Mouse (Mus musculus): ENCODE measurements around the gene Tpst1. TPM values are rescaled to one million over a fixed set of nuclear protein-coding genes. Genes with fewer than 3 reads are reported as not detected.

The Tpst1 gene
- 1 to 10 TPM; 1.8 to 3.6 TPM for polyA plus RNA-seq (2017; shearing (Covaris generic))

- ATAC-seq = no peak
Measured at GRCm38 (mm10) chr5:130073026-130073425, at the start of gene Tpst1. TSS of gene Tpst1 (plus strand) at chr5:130073326.

GRCm38 (mm10) chr5:130023767-130024539 lies 49.2 kb upstream of the Tpst1 start:
- peak; percentile 93 for ATAC-seq

GRCm38 (mm10) chr5:130027134-130027533 lies 46.0 kb upstream of the Tpst1 start:
- ATAC-seq = no peak

GRCm38 (mm10) chr5:130027696-130028095 lies 45.4 kb upstream of the Tpst1 start:
- ATAC-seq = no peak

- peak; percentile 70 for ATAC-seq
Measured at GRCm38 (mm10) chr5:130029142-130029897, 43.8 kb upstream of the Tpst1 start, which contains the start of the genes Asl and Crcp. TSS of gene Asl (minus strand) at chr5:130029247. TSS of gene Crcp (plus strand) at chr5:130029290.

GRCm38 (mm10) chr5:130031410-130032390 lies 41.4 kb upstream of the Tpst1 start:
- ATAC-seq = no peak

- no peak for ATAC-seq
Measured at GRCm38 (mm10) chr5:130033869-130034268, 39.3 kb upstream of the Tpst1 start.

- peak; percentile 64 for ATAC-seq
Measured at GRCm38 (mm10) chr5:130036300-130036699, 36.8 kb upstream of the Tpst1 start.

GRCm38 (mm10) chr5:130037752-130038455 lies 35.2 kb upstream of the Tpst1 start:
- peak; percentile 57 for ATAC-seq

- no peak for ATAC-seq
Measured at GRCm38 (mm10) chr5:130040797-130041196, 32.3 kb upstream of the Tpst1 start.

- ATAC-seq = no peak
Measured at GRCm38 (mm10) chr5:130041262-130041661, 31.9 kb upstream of the Tpst1 start.

- ATAC-seq = no peak
Measured at GRCm38 (mm10) chr5:130043741-130044140, 29.4 kb upstream of the Tpst1 start.

- no peak for ATAC-seq
Measured at GRCm38 (mm10) chr5:130044201-130044695, 28.9 kb upstream of the Tpst1 start.

GRCm38 (mm10) chr5:130046100-130046499 lies 27.0 kb upstream of the Tpst1 start:
- ATAC-seq = no peak

GRCm38 (mm10) chr5:130046589-130046988 lies 26.5 kb upstream of the Tpst1 start:
- no peak for ATAC-seq

- no peak for ATAC-seq
Measured at GRCm38 (mm10) chr5:130047013-130047412, 26.1 kb upstream of the Tpst1 start.

- no peak for ATAC-seq
Measured at GRCm38 (mm10) chr5:130048786-130049520, 24.2 kb upstream of the Tpst1 start.

- ATAC-seq = no peak
Measured at GRCm38 (mm10) chr5:130050416-130050815, 22.7 kb upstream of the Tpst1 start.

GRCm38 (mm10) chr5:130051073-130051860 lies 21.9 kb upstream of the Tpst1 start:
- ATAC-seq = no peak

GRCm38 (mm10) chr5:130052510-130052909 lies 20.6 kb upstream of the Tpst1 start:
- no peak for ATAC-seq
